Mouse (Mus musculus) ZHBTc4 (cell line): ENCODE measurements at regions not wholly inside any gene's neighbourhood (a gene's known extent, or its start where the extent isn't known, plus 50 kb on each side); places are given as distances from the start of the nearest gene placed in this dataset.

ENCODE experiments used
- DNase-seq: peaks from one replicate; pipeline ENCODE4 v3.0.0-alpha.2; 2011; ENCODE audit warnings: low read depth, low spot score

DNA sequence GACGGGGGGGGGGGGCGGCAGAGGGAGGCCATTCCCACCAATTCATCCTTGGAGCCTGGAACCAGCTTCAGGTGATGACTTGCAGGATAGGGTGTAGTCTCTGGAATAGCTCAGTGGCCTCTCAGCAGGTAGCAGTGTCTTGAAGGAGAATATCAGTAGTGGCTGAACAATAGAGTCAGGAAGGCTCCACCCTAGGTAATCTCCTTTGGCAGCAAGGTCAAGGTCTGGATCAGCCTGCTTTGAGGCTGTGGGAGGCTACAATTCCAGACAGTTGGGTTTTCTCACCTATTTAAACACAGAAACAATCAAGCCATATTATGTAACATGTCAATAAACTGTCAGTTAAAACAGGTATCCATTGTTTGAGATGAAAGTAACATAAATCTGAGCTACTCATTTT is 2173.0 kb downstream of the Pcdh9 start:
- peak; percentile 68 for DNase-seq
